Mouse (Mus musculus) thymus, adult 2 months (tissue): Measurements from ENCODE around the gene Cpm. TPM values are rescaled to one million over a fixed set of nuclear protein-coding genes. Genes with fewer than 3 reads are reported as not detected.
A peak's percentile ranks its signal among the peaks of the same experiment; 100 is the strongest.

Experiments used
- DNase-seq: peaks from one replicate; pipeline ENCODE4 v3.0.0; 2021
- H3K27ac ChIP-seq: fragments of 200-500 bp; 2 replicates; pipeline ENCODE4 v1.5.1; 2012; ENCODE audit warnings: low read length, control low read depth; ENCODE audit not compliant: control insufficient read depth, insufficient read depth
- H3K27me3 ChIP-seq: fragments of 200-500 bp; 2 replicates; pipeline ENCODE4 v1.6.1; 2012; ENCODE audit warnings: mild to moderate bottlenecking, low read length, moderate library complexity, mixed read lengths; ENCODE audit not compliant: control insufficient read depth, insufficient read depth
- H3K36me3 ChIP-seq: fragments of 200-500 bp; 2 replicates; pipeline ENCODE4 v1.6.1; 2012; ENCODE audit warnings: mild to moderate bottlenecking, low read length, moderate library complexity; ENCODE audit not compliant: control insufficient read depth, insufficient read depth
- H3K4me1 ChIP-seq: fragments of 200-500 bp; replicated peaks from 2 replicates; pipeline ENCODE4 v1.6.1; 2012; ENCODE audit warnings: low read length; ENCODE audit not compliant: control insufficient read depth, insufficient read depth
- H3K4me3 ChIP-seq: fragments of 200-500 bp; 2 replicates; pipeline ENCODE4 v1.5.1; 2012; ENCODE audit warnings: mild to moderate bottlenecking, low read length, control low read depth, moderate library complexity; ENCODE audit not compliant: control insufficient read depth, insufficient read depth
- CTCF ChIP-seq: fragments of 200-500 bp; IDR thresholded peaks from 2 replicates; pipeline ENCODE4 v1.5.1; 2012; ENCODE audit warnings: mild to moderate bottlenecking, control low read depth, low read length, moderate library complexity, borderline replicate concordance; ENCODE audit not compliant: control insufficient read depth, poor library complexity, insufficient read depth; ENCODE audit errors: extremely low read depth
- POLR2A ChIP-seq: fragments of 200-500 bp; IDR thresholded peaks from 2 replicates; pipeline ENCODE4 v1.6.1; 2012; ENCODE audit warnings: mild to moderate bottlenecking, low read length, control low read depth, moderate library complexity; ENCODE audit not compliant: control insufficient read depth, poor library complexity, insufficient read depth; ENCODE audit errors: extremely low read depth
- WGBS: fragments of 180-500 bp; shearing (Covaris S2); methylation state at CpG from one replicate; pipeline ENCODE4 v1.1.7; 2018; 5-methylcytosine and 5-hydroxymethylcytosine counted together
- polyA plus RNA-seq: library from polyadenylated mRNA; depleted of rRNA; stranded (reverse); fragments of >200 nt; gene quantifications from 2 replicates; pipeline ENCODE4 v1.2.3, GENCODE M21; 2012

The Cpm gene
- polyA plus RNA-seq, 1 experiment, result 3.2 TPM

DNA sequence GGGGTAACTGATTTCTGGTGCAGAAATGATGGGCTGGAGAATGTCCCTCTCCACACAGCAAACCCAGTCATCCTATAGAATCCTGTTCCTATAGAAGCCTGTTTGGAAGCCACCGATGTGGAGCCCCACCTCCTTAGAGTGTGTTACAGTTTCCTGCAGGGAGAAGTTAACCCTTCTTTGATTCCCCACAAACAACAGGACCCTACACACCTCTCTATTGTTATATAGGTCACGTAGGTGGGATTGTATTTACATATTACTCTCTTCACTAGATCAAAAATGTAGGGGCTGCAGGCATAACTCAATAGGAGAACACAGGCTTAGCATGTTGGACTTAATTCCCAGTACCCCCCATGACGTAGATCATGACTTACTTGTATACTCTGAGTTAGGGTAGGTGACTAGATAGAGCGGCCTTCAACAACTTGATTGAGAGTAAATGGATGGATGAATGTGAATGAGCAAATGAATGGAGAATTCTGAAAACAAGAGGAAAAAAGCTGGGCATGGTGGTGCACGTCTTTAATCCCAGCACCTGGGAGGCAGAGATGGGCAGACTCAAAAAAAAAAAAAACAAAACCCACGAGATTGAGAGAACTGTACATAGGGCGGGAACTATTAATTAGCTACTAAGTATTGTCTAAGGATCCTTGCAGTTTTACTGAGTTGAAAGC is 27.8 kb downstream of the Cpm start:
- Histone ChIP-seq H3K4me3 (no peak overlapping the region), H3K4me1 (peaks cover 24% of the 10 kb centered on the region), H3K36me3 (no peaks in the 10 kb centered on the region), H3K27ac (no peak overlapping the region), H3K27me3 (no peaks in the 10 kb centered on the region)
- DNase-seq, result no peak
- TF ChIP-seq POLR2A, result no peak
- no peak for TF ChIP-seq CTCF
- WGBS, result 91% methylated on average over 7 of the region's 7 CpGs

DNA sequence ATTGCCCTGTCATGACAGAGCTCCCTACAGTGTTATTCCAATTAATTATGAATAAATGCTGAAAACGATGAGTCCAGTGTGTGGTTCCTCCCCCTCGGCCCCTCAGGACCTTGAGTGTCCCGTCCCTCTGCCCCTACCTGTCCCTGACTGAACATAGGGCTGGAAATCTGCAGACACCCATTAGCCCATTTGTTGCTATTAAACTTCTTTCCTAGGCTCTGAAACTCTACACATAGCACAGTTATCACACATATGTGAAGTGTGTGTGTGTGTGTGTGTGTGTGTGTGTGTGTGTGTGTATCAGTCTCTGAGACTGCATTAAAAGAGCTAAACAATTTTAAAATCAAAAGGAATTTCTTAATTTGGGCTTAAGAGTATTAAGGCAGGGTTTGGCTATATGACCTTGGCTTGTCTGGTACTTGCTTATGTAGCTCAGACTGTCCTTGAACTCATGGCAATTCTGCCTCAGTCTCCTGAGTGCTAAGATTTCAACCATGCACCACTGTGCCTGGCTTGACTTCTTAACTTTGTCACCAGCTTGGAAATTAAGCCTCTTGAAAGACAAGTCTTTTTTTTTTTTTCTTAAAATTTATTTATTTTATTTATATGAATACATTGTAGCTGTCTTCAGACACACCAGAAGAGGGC is 28.5 kb downstream of the Cpm start:
- no peak overlapping the region for H3K27ac ChIP-seq
- 94% methylated on average over 3 of the region's 3 CpGs for WGBS
- peaks cover 23% of the 10 kb centered on the region for H3K4me1 ChIP-seq
- no peak for DNase-seq
- H3K27me3 ChIP-seq, result no peaks in the 10 kb centered on the region
- H3K4me3 ChIP-seq, result no peak overlapping the region
- TF ChIP-seq POLR2A (no peak), CTCF (no peak)
- no peaks in the 10 kb centered on the region for H3K36me3 ChIP-seq

DNA sequence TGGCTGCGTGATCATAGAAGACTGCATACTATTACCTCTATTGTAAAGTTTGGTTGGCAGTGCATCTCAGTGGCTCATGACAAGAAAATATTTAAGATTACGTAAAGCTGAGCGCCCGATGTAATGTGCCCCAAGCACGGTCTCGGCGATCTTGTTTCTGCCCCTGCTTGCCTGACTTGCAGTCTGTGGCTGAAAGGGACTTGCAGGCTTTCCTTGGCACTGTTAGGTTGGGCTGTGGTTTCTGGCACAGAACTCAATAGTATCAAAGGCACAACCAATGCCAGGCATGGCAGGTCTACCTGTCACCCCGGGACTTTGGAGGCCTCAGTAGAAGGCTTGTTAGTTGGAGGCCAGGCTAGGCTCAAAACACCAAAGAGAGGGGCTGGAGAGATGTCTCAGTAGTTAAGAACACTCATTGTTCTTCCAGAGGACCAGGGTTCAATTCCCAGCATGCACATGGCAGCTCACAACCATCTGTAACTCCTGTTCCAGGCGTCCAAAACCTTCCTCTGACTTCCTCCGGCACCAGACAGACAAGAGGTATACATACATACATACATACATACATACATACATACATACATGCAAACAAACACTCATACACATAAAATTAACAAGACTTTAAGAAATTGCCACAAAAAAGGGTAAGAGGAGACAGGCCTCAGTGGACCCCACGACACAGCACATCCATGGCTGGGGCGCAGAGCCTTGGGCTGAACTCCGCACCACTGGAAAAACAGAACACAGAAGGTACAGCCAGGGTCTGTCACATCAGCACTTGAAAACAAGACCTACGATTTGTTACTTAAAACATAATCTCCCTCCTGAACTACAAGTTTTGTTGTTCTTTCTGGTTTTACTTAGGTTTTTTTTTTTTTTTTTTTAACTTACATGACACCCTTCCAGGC is 29.5 kb downstream of the Cpm start:
- Histone ChIP-seq H3K4me1 (peaks cover 19% of the 10 kb centered on the region), H3K36me3 (no peaks in the 10 kb centered on the region), H3K27me3 (no peaks in the 10 kb centered on the region), H3K4me3 (no peak overlapping the region), H3K27ac (peak overlapping the region; percentile 61; the same call in 1 of the 2 replicates)
- 92% methylated on average over 14 of the region's 14 CpGs for WGBS
- no peak for DNase-seq
- no peak for TF ChIP-seq POLR2A
- no peak for TF ChIP-seq CTCF

DNA sequence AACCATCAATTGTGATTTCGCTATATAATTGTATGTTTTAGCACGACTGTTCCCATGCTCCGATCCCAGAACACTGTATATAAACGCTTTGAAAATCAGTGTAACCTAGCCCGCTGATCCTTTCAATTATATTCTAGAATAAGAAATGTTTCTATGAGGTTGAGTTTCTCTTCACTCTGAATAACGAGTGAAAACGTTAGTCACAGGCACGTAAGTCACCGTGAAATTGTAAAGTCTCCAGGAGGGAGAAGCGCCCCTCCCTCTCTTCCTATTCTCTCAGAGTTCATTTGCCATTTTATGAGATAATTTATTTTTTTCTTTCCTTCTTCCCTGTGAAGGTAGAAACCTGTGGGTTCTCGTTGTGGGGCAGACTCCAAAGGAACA is 30.1 kb downstream of the Cpm start:
- 60% methylated on average over 11 of the region's 11 CpGs for WGBS
- peak overlapping the region; percentile 81 for H3K27ac ChIP-seq
- H3K27me3 ChIP-seq, result no peaks in the 10 kb centered on the region
- H3K4me1 ChIP-seq, result peaks cover 18% of the 10 kb centered on the region
- TF ChIP-seq POLR2A (no peak), CTCF (no peak)
- no peak overlapping the region for H3K4me3 ChIP-seq
- no peak for DNase-seq
- no peaks in the 10 kb centered on the region for H3K36me3 ChIP-seq

DNA sequence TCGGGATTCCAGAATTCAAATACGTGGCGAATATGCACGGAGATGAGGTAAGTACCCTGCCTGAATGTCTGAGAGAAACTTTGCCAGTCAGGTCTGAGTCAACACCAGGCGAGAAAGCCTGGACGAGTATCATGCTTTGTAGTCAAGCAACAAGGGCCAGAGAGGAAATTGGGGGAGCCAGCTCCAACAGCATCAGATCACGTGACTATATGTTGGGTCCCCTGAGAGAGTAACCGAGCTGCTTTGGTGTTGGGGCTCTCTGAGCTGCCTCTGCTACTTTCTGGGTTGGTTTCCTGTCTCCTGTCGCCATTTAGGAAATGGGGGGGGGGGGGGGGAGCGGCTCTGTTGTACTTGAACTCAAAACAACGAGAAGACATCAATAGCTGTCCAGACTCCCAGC is 30.5 kb downstream of the Cpm start:
- Histone ChIP-seq H3K27me3 (no peaks in the 10 kb centered on the region), H3K27ac (peak overlapping the region; percentile 81), H3K4me1 (peaks cover 18% of the 10 kb centered on the region), H3K4me3 (no peak overlapping the region), H3K36me3 (no peaks in the 10 kb centered on the region)
- 16% methylated on average over 11 of the region's 11 CpGs for WGBS
- DNase-seq, result peak; percentile 66
- TF ChIP-seq POLR2A (no peak), CTCF (no peak)

DNA sequence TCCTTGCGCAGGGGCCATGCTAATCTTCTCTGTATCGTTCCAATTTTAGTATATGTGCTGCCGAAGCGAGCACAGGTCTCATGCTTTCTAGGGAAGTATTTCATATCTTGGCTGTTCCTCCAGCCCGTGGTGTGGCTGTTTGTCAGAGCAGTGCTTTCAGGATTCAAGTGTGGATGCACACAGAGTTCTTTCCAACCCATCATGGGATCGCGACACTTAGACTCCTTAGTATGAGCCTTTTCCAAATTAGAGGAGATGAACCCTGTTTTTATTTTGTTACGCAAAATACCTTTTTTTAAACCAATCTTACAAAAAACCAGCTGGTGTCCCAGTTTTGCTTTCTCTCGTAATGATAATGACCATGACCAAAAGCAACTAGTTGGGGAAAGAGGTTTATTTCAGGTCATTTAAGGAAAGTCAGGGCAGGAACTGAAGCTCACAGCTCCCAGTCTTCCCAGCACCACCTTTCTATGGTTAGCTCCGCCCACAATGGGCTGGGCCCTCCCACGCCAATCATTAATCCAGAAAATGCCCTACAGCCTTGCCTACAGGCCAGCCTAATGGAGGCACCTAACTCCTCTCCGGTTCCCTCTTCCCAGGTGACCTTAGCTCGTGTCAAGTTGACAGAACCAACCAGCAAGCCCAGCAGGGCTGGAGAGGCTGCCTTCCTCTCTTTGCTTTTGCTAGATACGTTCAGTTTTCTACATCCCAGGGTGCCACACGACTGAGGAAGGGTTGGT is 33.2 kb downstream of the Cpm start:
- no peak for DNase-seq
- peaks cover 16% of the 10 kb centered on the region for H3K4me1 ChIP-seq
- no peaks in the 10 kb centered on the region for H3K27me3 ChIP-seq
- no peaks in the 10 kb centered on the region for H3K36me3 ChIP-seq
- no peak overlapping the region for H3K4me3 ChIP-seq
- no peak overlapping the region for H3K27ac ChIP-seq
- WGBS, result 92% methylated on average over 15 of the region's 15 CpGs
- no peak for TF ChIP-seq CTCF
- TF ChIP-seq POLR2A, result no peak
